Mouse (Mus musculus) kidney, adult 9 months (tissue): ENCODE results near the gene Avl9.

Source experiments
- DNase-seq: peaks from one replicate; pipeline ENCODE4 v3.0.0; 2022

The Avl9 gene

GRCm38 (mm10) chr6:56796232-56796631, 81.5 kb downstream of the Avl9 start:
- no peak for DNase-seq

DNA sequence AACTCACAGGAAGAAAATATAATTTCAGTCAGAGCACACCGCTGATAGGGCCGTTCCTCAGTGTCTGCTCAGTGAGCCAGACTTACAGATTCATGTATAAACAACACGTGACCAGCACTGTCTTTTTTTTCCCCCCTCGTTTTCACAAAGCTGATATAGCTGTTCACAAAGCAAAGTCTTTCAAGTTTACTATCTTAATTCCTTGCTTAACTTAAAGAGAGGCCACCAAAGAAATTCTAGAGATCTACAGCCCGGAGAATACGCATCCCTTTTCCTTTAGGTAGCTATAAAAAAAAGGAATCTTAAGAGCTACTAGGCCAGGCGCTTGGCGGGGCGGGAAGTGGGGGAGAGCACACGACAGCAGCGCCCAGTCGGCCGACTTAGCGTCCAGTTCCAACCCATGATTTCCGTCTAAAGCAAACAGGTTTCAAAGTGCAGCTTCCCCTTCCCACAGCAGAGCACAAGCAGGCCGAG, 82.0 kb downstream of the Avl9 start:
- peak; percentile 48 for DNase-seq

GRCm38 (mm10) chr6:56797311-56798151, 82.8 kb downstream of the Avl9 start, which contains the start of gene Kbtbd2:
Gene Kbtbd2 (minus strand): TSS chr6:56797813.
- peak; percentile 96 for DNase-seq

- DNase-seq = no peak
These were observed 83.4 kb downstream of the Avl9 start for GRCm38 (mm10) chr6:56798152-56798465.

DNA sequence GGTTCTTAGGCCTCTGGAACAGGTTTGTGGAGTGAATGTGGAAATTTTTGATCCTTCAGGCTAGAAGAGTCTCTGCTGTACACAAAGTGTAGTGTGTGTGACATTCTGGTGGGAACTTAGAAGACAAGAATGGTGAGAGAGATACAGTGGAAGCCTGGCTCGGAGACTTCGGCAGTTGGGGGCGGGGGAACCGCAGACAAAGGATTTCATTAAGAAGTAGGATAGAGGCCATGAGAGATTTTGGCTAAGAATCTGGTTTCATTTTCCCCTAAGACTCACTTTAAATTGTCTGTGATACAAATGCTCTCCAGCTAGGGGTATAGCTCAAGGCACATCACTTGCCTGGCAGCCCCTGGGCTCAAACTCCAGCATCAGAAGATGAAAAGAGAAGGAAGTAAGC, 90.3 kb downstream of the Avl9 start:
- DNase-seq = no peak

GRCm38 (mm10) chr6:56806195-56806594, 91.5 kb downstream of the Avl9 start:
- no peak for DNase-seq

DNA sequence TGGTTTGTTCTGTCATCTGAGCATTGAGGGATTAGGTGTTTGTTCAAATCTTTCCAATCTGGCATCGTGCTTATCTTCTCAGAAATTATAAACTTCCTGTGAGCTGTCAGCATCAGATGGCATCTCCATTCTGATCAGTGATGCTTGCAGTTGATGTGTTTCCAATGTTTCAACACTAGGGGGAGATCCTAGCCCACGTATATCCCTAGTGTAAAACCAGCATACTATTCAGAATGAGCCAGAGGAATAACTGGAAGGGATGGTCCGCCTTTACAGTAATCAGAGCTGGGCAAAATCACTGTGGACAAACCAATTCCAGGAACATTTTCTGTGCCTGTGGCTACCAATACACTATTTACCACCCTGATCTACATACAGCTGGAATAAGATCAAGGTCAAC, 94.0 kb downstream of the Avl9 start:
- DNase-seq = peak; percentile 69
